Comparison of ENCODE assay signal across 8 mouse cellular contexts in genomic region chr11:53706236-53706933, GRCm38 (mm10). TPM values are rescaled to one million over a fixed set of nuclear protein-coding genes. Genes with fewer than 3 reads are reported as not detected.
A peak's percentile ranks its signal among the peaks of the same experiment; 100 is the strongest.
DNase-seq lines count a peak whose midpoint lies in the region; ATAC-seq lines count a peak whose summit lies in the region.

No protein-coding gene starts in this region.

- no peaks in the 10 kb centered on the region for H3K9me3 ChIP-seq in hindbrain, embryonic 16.5 days (ENCODE audit: control insufficient read depth, low read length)
- H3K9me3 ChIP-seq in liver, embryonic 15.5 days (replicated peaks): no peaks in the 10 kb centered on the region
- H3K9me3 ChIP-seq in neural tube, embryonic 13.5 days: no peaks in the 10 kb centered on the region

- H3K4me3 ChIP-seq in hindbrain, embryonic 16.5 days (ENCODE audit: low read length): peak overlapping the region; percentile 80
- H3K4me3 ChIP-seq in liver, embryonic 15.5 days (replicated peaks): peak overlapping the region; percentile 82
- peak overlapping the region; percentile 58 for H3K4me3 ChIP-seq in neural tube, embryonic 13.5 days

- peak; percentile 66 for ATAC-seq in erythroid progenitor cell, adult 5-6 weeks (replicated peaks; ENCODE audit: low FRiP score, poor library complexity, severe bottlenecking)
- ATAC-seq in hindbrain, embryonic 16.5 days: peak; percentile 76
- peak; percentile 78 for ATAC-seq in liver, embryonic 15.5 days (ENCODE audit: insufficient read depth)
- ATAC-seq in neural tube, embryonic 13.5 days (ENCODE audit: low read depth): peak; percentile 75

- DNase-seq in layer of hippocampus, adult 9-11 months: peak; percentile 11
- no peak for DNase-seq in layer of hippocampus, adult 9-10 months (ENCODE audit: low spot score)
- peak; percentile 70 for DNase-seq in adrenal gland, postnatal 14 days
- peak; percentile 75 for DNase-seq in thymus, postnatal 14 days

- H3K27ac ChIP-seq in hindbrain, embryonic 16.5 days (ENCODE audit: low read depth, low read length): peak overlapping the region; percentile 37
- peak overlapping the region; percentile 90 for H3K27ac ChIP-seq in liver, embryonic 15.5 days (replicated peaks)
- H3K27ac ChIP-seq in neural tube, embryonic 13.5 days (replicated peaks): no peak overlapping the region; the same call in 1 of the 2 replicates

- WGBS in hindbrain, embryonic 16.5 days: 7% methylated on average over 29 of the region's 29 CpGs
- WGBS in liver, embryonic 15.5 days (ENCODE audit: insufficient replicate concordance): 4% methylated on average over 29 of the region's 29 CpGs
- 7% methylated on average over 29 of the region's 29 CpGs for WGBS in neural tube, embryonic 13.5 days

- H3K9ac ChIP-seq in hindbrain, embryonic 16.5 days (ENCODE audit: low read depth, low read length): peak overlapping the region; percentile 80
- peak overlapping the region; percentile 83 for H3K9ac ChIP-seq in liver, embryonic 15.5 days
- H3K9ac ChIP-seq in neural tube, embryonic 13.5 days: peak overlapping the region; percentile 68

- H3K27me3 ChIP-seq in hindbrain, embryonic 16.5 days (replicated peaks; ENCODE audit: control insufficient read depth, insufficient read depth, low read length): no peaks in the 10 kb centered on the region
- no peaks in the 10 kb centered on the region for H3K27me3 ChIP-seq in liver, embryonic 15.5 days
- H3K27me3 ChIP-seq in neural tube, embryonic 13.5 days: no peaks in the 10 kb centered on the region

- peak overlapping the region; percentile 74 for H3K4me2 ChIP-seq in hindbrain, embryonic 16.5 days (ENCODE audit: low read length)
- peak overlapping the region; percentile 95 for H3K4me2 ChIP-seq in liver, embryonic 15.5 days
- H3K4me2 ChIP-seq in neural tube, embryonic 13.5 days: peak overlapping the region; percentile 98

- no peaks in the 10 kb centered on the region for H3K36me3 ChIP-seq in hindbrain, embryonic 16.5 days (ENCODE audit: control insufficient read depth, insufficient read depth, low read length)
- peaks cover 15% of the 10 kb centered on the region for H3K36me3 ChIP-seq in liver, embryonic 15.5 days (replicated peaks)
- H3K36me3 ChIP-seq in neural tube, embryonic 13.5 days: no peaks in the 10 kb centered on the region

- H3K4me1 ChIP-seq in hindbrain, embryonic 16.5 days (ENCODE audit: control insufficient read depth, insufficient read depth, low read depth, low read length): peaks cover 2% of the 10 kb centered on the region; the same call in 1 of the 2 replicates
- H3K4me1 ChIP-seq in liver, embryonic 15.5 days (replicated peaks): peaks cover 24% of the 10 kb centered on the region
- peaks cover 8% of the 10 kb centered on the region for H3K4me1 ChIP-seq in neural tube, embryonic 13.5 days (replicated peaks)

RNA-seq across cellular contexts. Expression of gene Rad50, which starts 0.7 kb away (rescaled TPM):
- 15.8 and 17.7 TPM in 2 replicates for total RNA-seq in adrenal gland, postnatal 14 days (2021)
- total RNA-seq in erythroid progenitor cell, adult 5-6 weeks (2015; ENCODE audit: low replicate concordance): 23.1 and 46.5 TPM in 2 replicates
- 26.7 and 30.7 TPM in 2 replicates for total RNA-seq in erythroid progenitor cell, adult 5-6 weeks (2017; ENCODE audit: low replicate concordance)
- 11.7 and 12.3 TPM in 2 replicates for polyA plus RNA-seq in hindbrain, embryonic 16.5 days (2015; fragmentation: Nextera tagmentation; extraction: Ambion mirVana)
- polyA plus RNA-seq in liver, embryonic 15.5 days (2015; fragmentation: Nextera tagmentation; extraction: Ambion mirVana): 11.8 and 12.7 TPM in 2 replicates
- polyA plus RNA-seq in neural tube, embryonic 13.5 days (2015; fragmentation: Nextera tagmentation; extraction: Ambion mirVana): 11.9 and 12.6 TPM in 2 replicates

RNA-seq across cellular contexts. Expression of gene Il5, which starts 14.2 kb away (rescaled TPM):
- total RNA-seq in adrenal gland, postnatal 14 days (2021): not detected in 2 replicates
- not detected in 2 replicates for total RNA-seq in erythroid progenitor cell, adult 5-6 weeks (2015; ENCODE audit: low replicate concordance)
- not detected in 2 replicates for total RNA-seq in erythroid progenitor cell, adult 5-6 weeks (2017; ENCODE audit: low replicate concordance)
- polyA plus RNA-seq in hindbrain, embryonic 16.5 days (2015; fragmentation: Nextera tagmentation; extraction: Ambion mirVana): not detected in 2 replicates
- polyA plus RNA-seq in liver, embryonic 15.5 days (2015; fragmentation: Nextera tagmentation; extraction: Ambion mirVana): not detected in 2 replicates
- polyA plus RNA-seq in neural tube, embryonic 13.5 days (2015; fragmentation: Nextera tagmentation; extraction: Ambion mirVana): not detected in 2 replicates
